Mouse (Mus musculus): ENCODE measurements around the gene Ube2r2. TPM values are rescaled to one million over a fixed set of nuclear protein-coding genes. Genes with fewer than 3 reads are reported as not detected.
A peak's percentile ranks its signal among the peaks of the same experiment; 100 is the strongest.

Gene Ube2r2
- polyA plus RNA-seq (2015; fragmentation: Nextera tagmentation; extraction: Ambion mirVana), result 81.7 and 84.4 TPM in 2 replicates

- 1% methylated on average over 52 of the region's 65 CpGs for WGBS
- H3K9ac ChIP-seq, result peak within 1 kb of the TSS; percentile 98
- peak; percentile 85 for ATAC-seq (replicated peaks; ENCODE audit: low FRiP score)
Observed at GRCm38 (mm10) chr4:41135711-41136453, at the start of gene Ube2r2. Ube2r2 (plus strand) TSS chr4:41135743.

DNA sequence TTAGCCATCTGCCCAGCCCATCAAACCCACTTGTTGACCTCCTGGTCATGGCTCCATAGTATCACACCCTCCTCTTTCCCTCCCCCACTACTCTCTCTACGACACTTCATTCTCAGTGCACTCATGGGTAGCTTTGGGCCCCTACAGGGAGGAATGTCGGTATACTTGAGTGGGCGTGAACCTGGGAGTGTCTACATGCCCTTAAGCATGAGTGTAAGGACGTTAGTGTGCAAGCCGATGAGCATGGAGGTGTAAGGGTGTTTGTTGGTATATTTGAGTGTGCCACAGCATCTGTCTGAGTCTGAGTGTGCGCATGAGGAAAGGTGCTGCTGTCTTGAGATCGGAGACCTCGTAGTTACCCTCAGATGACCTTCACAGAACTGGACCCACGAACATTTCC lies 48.6 kb upstream of the Ube2r2 start:
- 62% methylated on average over 9 of the region's 9 CpGs for WGBS
- no peak overlapping the region for H3K4me2 ChIP-seq
- H3K27ac ChIP-seq, result no peak overlapping the region
- H3K36me3 ChIP-seq, result no peaks in the 10 kb centered on the region
- ATAC-seq (replicated peaks; ENCODE audit: low FRiP score), result no peak; the same call in 1 of the 2 replicates
- no peaks in the 10 kb centered on the region for H3K9me3 ChIP-seq (replicated peaks)
- H3K4me3 ChIP-seq (replicated peaks), result no peak overlapping the region
- no peaks in the 10 kb centered on the region for H3K27me3 ChIP-seq
- H3K4me1 ChIP-seq, result peaks cover 36% of the 10 kb centered on the region
- no peak overlapping the region for H3K9ac ChIP-seq

More at GRCm38 (mm10) chr4:41135711-41136453, at the start of gene Ube2r2:
- Histone ChIP-seq H3K4me2 (peak within 1 kb of the TSS; percentile 77), H3K27ac (peak within 1 kb of the TSS; percentile 99), H3K9me3 (replicated peaks) (no peaks in the 10 kb centered on the region), H3K4me3 (replicated peaks) (peak within 1 kb of the TSS; percentile 90), H3K36me3 (peaks cover 22% of the 10 kb centered on the region), H3K4me1 (peaks cover 19% of the 10 kb centered on the region), H3K27me3 (no peaks in the 10 kb centered on the region)

GRCm38 (mm10) chr4:41087459-41088298 lies 47.9 kb upstream of the Ube2r2 start:
- H3K27me3 ChIP-seq, result no peaks in the 10 kb centered on the region
- H3K27ac ChIP-seq, result peak overlapping the region; percentile 6; the same call in 1 of the 2 replicates
- H3K4me2 ChIP-seq, result no peak overlapping the region
- H3K9ac ChIP-seq, result no peak overlapping the region
- H3K36me3 ChIP-seq, result no peaks in the 10 kb centered on the region
- H3K4me1 ChIP-seq, result peaks cover 38% of the 10 kb centered on the region
- ATAC-seq (replicated peaks; ENCODE audit: low FRiP score), result peak; percentile 61
- H3K4me3 ChIP-seq (replicated peaks), result no peak overlapping the region
- no peaks in the 10 kb centered on the region for H3K9me3 ChIP-seq (replicated peaks)
- 78% methylated on average over 16 of the region's 16 CpGs for WGBS

- no peaks in the 10 kb centered on the region for H3K9me3 ChIP-seq (replicated peaks)
- no peak overlapping the region for H3K4me3 ChIP-seq (replicated peaks)
- no peaks in the 10 kb centered on the region for H3K27me3 ChIP-seq
- H3K36me3 ChIP-seq, result no peaks in the 10 kb centered on the region
- H3K4me2 ChIP-seq, result no peak overlapping the region
- 81% methylated on average over 4 of the region's 4 CpGs for WGBS
- H3K9ac ChIP-seq, result no peak overlapping the region
- peaks cover 44% of the 10 kb centered on the region for H3K4me1 ChIP-seq
- ATAC-seq (replicated peaks; ENCODE audit: low FRiP score), result no peak
- H3K27ac ChIP-seq, result no peak overlapping the region
Observed at GRCm38 (mm10) chr4:41089189-41089588, 46.4 kb upstream of the Ube2r2 start.

- no peak overlapping the region for H3K4me3 ChIP-seq (replicated peaks)
- H3K9ac ChIP-seq, result no peak overlapping the region
- H3K4me2 ChIP-seq, result no peak overlapping the region
- no peaks in the 10 kb centered on the region for H3K27me3 ChIP-seq
- no peaks in the 10 kb centered on the region for H3K36me3 ChIP-seq
- H3K4me1 ChIP-seq, result peaks cover 49% of the 10 kb centered on the region
- no peak for ATAC-seq (replicated peaks; ENCODE audit: low FRiP score)
- 61% methylated on average over 2 of the region's 2 CpGs for WGBS
- 0 out of 2 replicates have a peak overlapping the region, but pooled peaks have one; percentile 37 for H3K27ac ChIP-seq
- no peaks in the 10 kb centered on the region for H3K9me3 ChIP-seq (replicated peaks)
Observed at GRCm38 (mm10) chr4:41089705-41090104, 45.8 kb upstream of the Ube2r2 start.

DNA sequence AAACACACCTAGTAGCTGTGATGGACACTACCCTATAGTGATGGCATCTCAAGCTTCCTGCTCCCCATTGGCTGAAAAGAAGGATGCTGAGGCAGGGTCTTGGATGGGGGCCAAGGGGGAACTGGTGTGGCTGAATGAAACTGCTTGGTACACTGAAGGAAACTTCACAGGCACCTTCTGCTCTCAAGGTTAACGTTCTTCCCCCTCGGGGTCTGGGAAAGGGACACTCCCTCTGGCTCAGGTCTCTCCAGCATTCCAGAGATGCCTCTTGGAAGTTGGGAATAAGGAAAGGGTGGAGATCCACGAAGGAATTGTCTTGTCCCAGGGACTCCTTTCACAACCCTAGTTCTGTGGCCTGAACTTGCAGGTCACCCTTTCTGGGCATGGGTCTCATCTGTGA lies 44.2 kb upstream of the Ube2r2 start:
- no peak overlapping the region for H3K4me3 ChIP-seq (replicated peaks)
- 0 out of 2 replicates have a peak, but pooled peaks cover 2% of the 10 kb centered on the region for H3K27me3 ChIP-seq
- no peaks in the 10 kb centered on the region for H3K9me3 ChIP-seq (replicated peaks)
- H3K27ac ChIP-seq, result no peak overlapping the region
- WGBS, result 30% methylated on average over 3 of the region's 3 CpGs
- no peaks in the 10 kb centered on the region for H3K36me3 ChIP-seq
- H3K4me1 ChIP-seq, result peaks cover 58% of the 10 kb centered on the region
- no peak overlapping the region for H3K9ac ChIP-seq
- no peak for ATAC-seq (replicated peaks; ENCODE audit: low FRiP score)
- no peak overlapping the region for H3K4me2 ChIP-seq

DNA sequence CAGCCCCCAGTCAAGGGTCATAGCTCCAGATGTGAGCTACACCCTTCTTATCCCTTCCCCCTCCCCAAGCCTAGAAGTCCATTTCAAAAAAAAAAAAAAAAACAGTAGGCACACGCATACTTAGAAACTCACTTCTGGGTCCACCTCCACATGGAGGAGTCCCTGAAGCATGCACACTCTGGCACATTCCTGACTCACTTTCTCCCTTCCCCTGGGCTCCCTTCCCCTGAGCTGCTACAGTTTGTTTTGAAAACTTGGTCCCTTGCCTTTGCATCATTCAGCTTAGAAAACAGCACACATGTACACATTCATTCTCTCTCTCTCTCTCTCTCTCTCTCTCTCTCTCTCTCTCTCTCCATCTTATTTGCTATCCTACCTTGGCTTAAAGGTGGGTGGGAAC lies 42.6 kb upstream of the Ube2r2 start:
- Histone ChIP-seq H3K9me3 (replicated peaks) (no peaks in the 10 kb centered on the region), H3K9ac (no peak overlapping the region), H3K4me3 (replicated peaks) (no peak overlapping the region), H3K4me2 (no peak overlapping the region), H3K27ac (no peak overlapping the region), H3K36me3 (no peaks in the 10 kb centered on the region), H3K27me3 (peaks cover 13% of the 10 kb centered on the region; the same call in 1 of the 2 replicates), H3K4me1 (peaks cover 67% of the 10 kb centered on the region)
- ATAC-seq (replicated peaks; ENCODE audit: low FRiP score), result no peak
- WGBS, result 39% methylated on average over 1 of the region's 1 CpGs

- Histone ChIP-seq H3K4me2 (no peak overlapping the region), H3K9ac (no peak overlapping the region), H3K27me3 (peaks cover 20% of the 10 kb centered on the region), H3K9me3 (replicated peaks) (no peaks in the 10 kb centered on the region), H3K27ac (no peak overlapping the region), H3K36me3 (no peaks in the 10 kb centered on the region), H3K4me1 (peaks cover 70% of the 10 kb centered on the region), H3K4me3 (replicated peaks) (no peak overlapping the region)
- ATAC-seq (replicated peaks; ENCODE audit: low FRiP score), result no peak
- WGBS, result 76% methylated on average over 9 of the region's 9 CpGs
Observed at GRCm38 (mm10) chr4:41094361-41094760, 41.2 kb upstream of the Ube2r2 start.

DNA sequence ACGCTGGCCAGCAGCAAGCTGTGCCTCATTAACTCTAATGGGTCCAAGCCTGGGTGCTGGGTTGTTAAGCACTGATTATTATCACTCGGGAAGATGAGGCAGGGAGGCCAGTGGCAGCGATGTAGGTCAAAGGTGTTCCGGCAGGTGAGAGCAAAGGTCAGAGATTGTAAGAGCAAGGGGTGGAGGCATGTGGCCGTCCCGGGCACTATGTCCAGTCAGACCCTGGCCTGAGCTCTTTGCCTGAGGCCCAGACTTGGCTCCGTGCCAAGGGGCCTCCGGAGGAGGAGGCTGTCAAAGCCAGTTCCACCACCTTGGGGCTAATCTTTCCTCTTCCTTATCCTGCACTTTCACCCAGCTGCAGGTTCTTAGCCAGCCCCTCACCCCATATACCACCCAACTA lies 39.4 kb upstream of the Ube2r2 start:
- no peak overlapping the region for H3K9ac ChIP-seq
- no peaks in the 10 kb centered on the region for H3K9me3 ChIP-seq (replicated peaks)
- H3K4me1 ChIP-seq, result peaks cover 54% of the 10 kb centered on the region
- peaks cover 23% of the 10 kb centered on the region for H3K27me3 ChIP-seq
- peak overlapping the region; percentile 49 for H3K4me3 ChIP-seq (replicated peaks)
- WGBS, result 21% methylated on average over 8 of the region's 8 CpGs
- H3K4me2 ChIP-seq, result peak overlapping the region; percentile 92
- no peaks in the 10 kb centered on the region for H3K36me3 ChIP-seq
- H3K27ac ChIP-seq, result peak overlapping the region; percentile 34; the same call in 1 of the 2 replicates
- ATAC-seq (replicated peaks; ENCODE audit: low FRiP score), result 0 out of 2 replicates have a peak, but pooled peaks have one; percentile 15

DNA sequence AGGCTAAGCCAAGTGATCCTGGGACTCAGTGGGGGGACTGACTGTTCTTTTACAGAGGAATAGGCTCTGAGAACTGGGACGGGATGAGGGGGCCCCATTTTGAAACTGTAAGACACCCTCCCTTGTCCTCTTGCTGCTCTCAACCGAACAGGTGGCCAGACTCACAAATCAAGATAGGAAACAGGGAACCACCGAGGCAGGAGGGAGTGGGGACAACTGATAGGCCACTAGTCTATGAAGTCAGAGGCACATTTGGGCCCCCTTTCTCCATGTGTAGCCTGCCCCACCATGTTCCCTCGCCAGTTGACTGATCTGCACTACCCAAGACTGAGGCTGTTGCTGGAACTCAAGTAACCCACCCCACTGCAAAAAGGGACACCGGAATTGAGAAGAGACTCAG lies 38.7 kb upstream of the Ube2r2 start:
- peaks cover 23% of the 10 kb centered on the region for H3K27me3 ChIP-seq
- WGBS, result 57% methylated on average over 5 of the region's 5 CpGs
- H3K27ac ChIP-seq, result 0 out of 2 replicates have a peak overlapping the region, but pooled peaks have one; percentile 34
- no peak for ATAC-seq (replicated peaks; ENCODE audit: low FRiP score)
- H3K36me3 ChIP-seq, result no peaks in the 10 kb centered on the region
- peaks cover 48% of the 10 kb centered on the region for H3K4me1 ChIP-seq
- H3K9me3 ChIP-seq (replicated peaks), result no peaks in the 10 kb centered on the region
- H3K4me3 ChIP-seq (replicated peaks), result peak overlapping the region; percentile 49
- H3K4me2 ChIP-seq, result peak overlapping the region; percentile 92
- no peak overlapping the region for H3K9ac ChIP-seq

DNA sequence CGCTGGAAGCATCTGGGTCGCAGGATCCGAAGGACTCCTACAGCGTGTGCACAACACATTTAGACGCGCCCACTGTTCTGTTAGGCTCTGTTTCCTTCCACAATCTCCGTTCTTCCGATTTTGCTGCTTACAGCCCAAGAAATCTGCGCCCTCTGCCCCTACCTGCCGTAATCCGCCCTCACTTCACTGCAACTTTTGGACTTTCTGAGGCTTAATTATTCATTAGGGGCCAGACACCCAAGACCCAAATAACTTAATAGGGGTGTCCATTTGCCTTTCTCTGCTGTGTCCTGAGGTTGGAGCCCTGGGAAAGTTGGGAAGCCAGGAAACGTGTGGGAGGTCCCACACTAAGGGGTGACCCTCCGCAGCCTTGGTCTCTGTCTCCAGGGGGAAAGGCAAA lies 38.2 kb upstream of the Ube2r2 start:
- Histone ChIP-seq H3K9me3 (replicated peaks) (no peaks in the 10 kb centered on the region), H3K36me3 (no peaks in the 10 kb centered on the region), H3K4me2 (peak overlapping the region; percentile 92), H3K4me3 (replicated peaks) (peak overlapping the region; percentile 49), H3K9ac (peak overlapping the region; percentile 18; the same call in 1 of the 2 replicates), H3K27ac (0 out of 2 replicates have a peak overlapping the region, but pooled peaks have one; percentile 34), H3K27me3 (peaks cover 23% of the 10 kb centered on the region), H3K4me1 (peaks cover 44% of the 10 kb centered on the region)
- WGBS, result 48% methylated on average over 13 of the region's 13 CpGs
- no peak for ATAC-seq (replicated peaks; ENCODE audit: low FRiP score)

Measured in kidney, embryonic 15.5 days (tissue).